Mouse (Mus musculus): ENCODE measurements at regions not wholly inside any gene's neighbourhood (a gene's known extent, or its start where the extent isn't known, plus 50 kb on each side); places are given as distances from the start of the nearest gene placed in this dataset.

DNA sequence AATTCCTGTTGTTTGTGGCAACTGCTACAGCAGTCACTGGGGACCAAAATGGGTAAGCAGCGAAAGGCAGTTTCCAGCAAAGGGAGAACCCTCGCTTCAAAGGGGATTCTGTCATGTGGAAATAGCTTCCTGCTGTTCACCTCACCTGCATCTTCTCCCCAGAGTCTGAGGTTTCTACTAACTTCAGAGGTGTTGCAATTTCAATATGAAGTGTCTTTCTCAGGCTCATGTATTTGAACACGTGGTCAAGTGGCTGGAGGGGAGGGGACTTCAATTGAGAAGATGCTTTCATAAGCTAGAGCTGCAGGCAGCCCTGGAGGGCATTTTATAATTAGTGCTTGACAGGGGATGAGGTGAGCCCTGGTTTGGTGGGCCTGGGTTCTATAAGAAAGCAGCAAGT lies 92.9 kb upstream of the Noct start:
- DNase-seq (ENCODE audit: extremely low read depth, low read depth), result no peak

DNA sequence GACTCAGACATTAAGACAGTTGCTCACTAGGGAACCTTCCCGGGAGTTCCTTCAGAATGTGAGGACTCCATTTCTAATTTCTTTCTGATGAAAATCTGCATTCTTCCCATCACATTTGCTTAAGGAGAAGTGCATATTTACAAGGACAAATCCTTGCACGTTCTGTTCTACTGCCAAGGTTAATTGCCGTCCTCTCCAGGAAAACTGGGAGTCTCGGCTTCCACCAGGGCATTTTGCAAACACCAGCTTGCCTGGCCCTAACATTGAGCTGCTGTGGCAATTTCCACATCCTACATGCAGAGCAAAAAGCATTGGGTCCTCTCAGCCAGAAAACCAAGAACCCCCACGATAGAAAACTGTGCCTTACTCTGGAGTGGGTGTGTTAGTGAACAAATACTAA lies 91.5 kb upstream of the Noct start:
- no peak for DNase-seq (ENCODE audit: extremely low read depth, low read depth)

DNA sequence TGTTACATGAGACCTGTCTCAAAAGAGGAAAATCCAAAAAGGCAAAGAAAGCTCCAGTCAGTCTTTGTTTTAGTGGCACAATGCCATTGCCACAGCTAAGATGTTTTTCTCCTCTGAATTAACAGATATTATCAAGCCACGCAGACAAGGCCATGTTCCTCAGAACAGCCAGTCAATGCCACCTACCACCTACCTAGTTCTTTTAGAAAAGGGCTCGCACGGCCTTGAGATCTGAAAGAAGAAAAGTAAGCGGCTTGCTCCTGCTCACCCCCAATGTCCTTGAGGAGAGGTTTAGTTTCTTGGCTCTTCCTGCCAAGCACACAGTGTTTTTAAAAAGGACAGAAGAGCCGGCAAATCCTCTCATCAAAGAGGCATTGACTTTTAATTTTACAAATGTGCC lies 88.7 kb upstream of the Noct start:
- no peak for DNase-seq (ENCODE audit: extremely low read depth, low read depth)

DNA sequence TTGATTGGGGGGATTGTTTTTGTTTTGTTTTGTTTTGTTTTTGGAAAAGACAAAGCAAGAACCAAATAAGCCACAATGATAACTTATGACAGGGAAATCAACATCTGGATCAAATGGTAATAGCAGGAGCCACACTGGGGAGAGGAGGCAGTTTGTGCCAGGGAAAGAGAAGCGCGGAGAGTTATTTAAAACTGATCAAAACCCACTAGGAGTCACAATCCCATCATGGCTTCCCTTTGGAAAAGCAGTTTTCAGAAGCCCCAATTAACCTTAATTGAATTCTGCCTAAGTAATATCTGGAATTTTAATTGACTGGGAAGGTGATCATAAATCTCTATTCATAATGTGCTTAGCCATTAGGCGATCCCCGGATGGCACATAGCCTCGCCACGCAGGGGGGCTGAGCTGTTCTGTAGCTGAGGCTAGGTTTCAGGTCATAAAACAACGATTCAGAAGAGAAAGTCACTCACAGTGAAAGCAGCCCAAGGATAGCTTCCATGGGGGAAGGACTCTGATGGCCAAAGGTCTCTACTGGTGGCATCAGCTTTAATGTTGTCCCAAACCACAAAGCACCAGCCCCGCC lies 86.4 kb upstream of the Noct start:
- no peak for DNase-seq (ENCODE audit: extremely low read depth, low read depth)

DNA sequence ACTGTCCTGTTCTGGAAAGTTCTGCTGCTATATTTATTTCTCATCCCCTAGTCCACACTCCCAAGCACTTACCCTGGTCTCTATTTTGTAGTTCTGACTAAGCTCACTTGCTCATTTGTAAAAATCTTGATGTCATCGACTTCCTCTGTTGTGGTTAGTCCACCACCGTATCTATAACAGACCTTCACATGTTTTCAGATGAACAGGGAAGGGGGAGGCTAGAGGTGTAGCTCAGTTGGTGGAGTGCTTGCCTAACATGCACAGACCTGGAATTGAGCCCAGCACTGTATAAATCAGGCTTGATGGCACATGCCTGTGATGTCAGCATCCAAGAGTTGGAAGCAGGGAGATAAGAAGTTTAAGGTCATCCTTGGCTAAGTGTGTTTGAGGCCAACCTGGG lies 78.3 kb upstream of the Noct start:
- DNase-seq (ENCODE audit: extremely low read depth, low read depth), result peak; percentile 81

DNA sequence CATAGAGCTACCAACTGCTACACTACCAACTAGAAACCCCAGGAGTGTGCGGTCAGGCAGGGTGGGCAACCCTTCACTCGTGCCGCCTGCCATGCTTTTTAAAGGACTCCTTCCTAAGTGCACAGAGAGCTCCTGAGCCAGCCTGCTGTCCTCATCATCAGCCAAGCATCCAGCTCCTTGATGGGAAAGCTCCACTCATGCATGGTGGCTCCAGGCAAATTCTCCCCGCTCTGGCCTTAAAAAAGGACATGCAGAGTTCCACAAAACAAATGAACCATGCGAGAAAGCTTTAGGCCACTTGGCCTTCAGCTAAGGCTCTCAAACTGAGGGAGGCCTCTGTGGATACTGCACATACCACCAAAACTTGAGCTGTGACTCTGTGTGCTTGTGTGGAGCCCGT lies 74.2 kb upstream of the Noct start:
- DNase-seq (ENCODE audit: extremely low read depth, low read depth), result no peak

DNA sequence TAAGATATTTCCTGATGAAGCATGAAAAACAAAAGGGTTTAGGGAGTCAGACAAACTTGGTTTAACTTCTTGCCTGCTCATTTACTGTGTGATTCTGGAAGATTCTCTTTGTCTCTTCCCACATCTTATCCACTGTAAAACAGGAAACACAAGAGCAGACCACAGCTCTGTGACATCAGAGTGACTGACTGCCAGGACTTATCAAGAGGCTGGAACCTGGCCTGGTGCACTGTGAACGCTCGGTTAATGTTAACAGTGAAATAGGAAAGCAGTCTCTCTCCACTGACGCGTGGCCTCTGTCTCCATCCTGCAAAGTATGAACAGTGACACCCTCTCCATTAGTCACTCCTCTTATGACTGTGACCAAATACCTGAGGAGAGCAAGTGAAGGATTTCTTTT lies 73.1 kb upstream of the Noct start:
- DNase-seq (ENCODE audit: extremely low read depth, low read depth), result peak; percentile 85

DNA sequence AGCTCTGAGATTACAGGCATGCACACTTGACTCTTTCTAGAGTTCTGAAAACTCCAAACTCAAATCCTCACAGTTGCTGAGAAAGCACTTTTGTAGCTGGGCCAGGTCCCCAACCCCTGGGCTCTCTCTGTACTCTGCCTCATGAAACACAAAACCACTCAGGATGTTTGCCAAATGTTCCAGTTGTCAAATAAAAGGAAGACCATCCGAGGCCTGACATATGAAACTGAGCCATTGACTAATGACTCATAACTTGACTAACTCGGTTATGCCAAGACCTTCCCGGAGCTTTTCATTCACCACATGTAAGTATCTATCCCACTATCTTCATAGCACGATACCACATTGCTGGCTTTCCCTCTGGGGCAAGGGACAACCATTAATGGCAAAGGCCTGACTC lies 68.6 kb upstream of the Noct start:
- DNase-seq (ENCODE audit: extremely low read depth, low read depth), result no peak

DNA sequence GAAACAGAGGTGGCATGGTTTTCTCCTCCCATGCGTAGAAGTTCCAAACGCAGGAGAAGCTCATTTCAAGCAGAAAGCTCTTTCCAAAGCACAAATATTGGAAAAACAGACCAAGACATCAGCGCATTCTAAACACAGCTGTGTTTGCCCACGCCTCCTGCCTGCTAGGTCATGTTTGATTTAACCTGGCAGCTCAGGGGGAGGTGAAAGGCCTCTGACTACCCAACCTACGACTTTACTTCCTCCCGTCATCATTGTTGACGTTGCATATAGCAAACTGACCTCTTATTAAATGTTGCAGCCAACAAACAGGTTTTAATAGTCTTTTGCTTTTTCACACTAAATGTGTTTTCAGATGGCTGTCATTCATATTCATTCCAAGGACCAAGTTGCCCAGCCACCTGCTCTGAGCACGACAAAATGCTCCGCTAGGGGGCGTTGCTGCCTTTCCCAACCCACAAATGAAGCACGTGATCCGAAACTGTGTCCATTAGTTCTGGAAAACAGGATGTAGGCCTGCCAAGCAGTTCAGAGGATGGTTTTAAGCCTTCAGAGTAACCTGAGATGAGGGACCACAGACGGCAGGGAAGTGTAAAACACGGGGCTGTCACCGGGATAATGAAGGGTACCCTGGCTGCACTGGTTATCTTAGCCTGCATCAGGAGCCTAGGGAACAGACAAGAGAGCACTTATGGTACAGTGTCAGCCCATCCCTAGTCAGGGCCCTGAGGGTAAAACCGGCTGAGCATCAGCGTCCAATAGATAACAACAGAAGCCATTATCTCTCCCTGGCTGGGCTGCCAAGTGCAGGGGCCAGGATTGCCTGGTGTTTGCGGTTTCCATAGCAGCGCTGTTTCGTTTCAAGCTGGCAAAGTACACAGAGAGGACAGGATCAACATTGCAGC lies 67.6 kb upstream of the Noct start:
- DNase-seq (ENCODE audit: extremely low read depth, low read depth), result peak; percentile 69

DNA sequence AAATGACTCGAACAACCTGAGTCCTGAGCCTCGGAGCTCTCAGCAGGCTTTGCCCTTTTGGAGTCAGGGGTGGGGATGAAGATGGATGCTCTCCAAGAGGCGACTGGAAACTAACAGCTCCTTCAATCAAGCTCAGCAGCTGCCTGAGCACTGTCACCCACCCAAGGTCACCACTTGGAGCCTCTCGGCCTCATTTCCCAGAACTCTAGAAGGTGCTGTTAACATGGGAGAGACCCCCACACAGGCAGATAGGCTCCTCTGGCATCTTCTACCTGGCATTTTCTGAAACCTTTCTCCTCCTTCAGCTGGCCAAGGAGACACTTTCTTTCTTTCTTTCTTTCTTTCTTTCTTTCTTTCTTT lies 67.0 kb upstream of the Noct start:
- no peak for DNase-seq (ENCODE audit: extremely low read depth, low read depth)

DNA sequence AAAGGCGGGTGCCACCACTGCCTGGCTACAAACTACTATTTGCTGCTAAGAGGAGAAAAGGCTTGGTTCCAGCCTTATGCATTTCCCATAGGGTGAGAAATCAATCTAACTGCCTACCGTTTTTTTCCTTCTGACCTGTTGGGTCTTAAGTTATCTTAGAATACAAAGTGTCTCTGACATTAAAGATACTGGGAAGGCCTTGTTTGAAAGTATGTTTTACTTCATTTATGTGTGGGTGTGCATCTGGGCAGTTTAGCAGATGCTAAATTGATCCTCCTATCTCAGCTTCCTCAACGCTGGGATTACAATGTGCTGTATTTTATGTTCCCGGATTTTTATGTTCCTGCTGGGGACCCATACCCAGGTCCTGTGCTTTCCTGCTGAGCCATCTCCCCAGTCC lies 65.8 kb upstream of the Noct start:
- no peak for DNase-seq (ENCODE audit: extremely low read depth, low read depth)

DNA sequence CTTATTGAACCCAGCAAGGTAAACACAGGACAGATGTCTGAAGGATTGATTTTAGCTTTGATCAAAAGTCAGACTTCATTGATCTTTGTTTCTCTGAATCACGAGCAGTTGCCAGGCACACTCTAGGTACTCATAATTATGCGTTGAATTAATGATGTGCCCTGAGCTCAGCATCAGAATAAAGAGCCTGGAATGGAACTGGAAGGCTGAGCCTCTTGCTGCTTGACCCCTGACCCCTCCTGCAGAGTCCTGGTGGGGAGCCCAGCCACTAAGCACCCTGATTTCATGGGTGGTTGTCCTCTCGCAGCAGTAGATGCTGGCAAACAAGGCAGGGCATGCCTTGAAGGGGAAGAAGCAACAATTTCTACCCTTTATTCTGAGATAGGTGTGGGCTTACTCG lies 64.9 kb upstream of the Noct start:
- DNase-seq (ENCODE audit: extremely low read depth, low read depth), result no peak

DNA sequence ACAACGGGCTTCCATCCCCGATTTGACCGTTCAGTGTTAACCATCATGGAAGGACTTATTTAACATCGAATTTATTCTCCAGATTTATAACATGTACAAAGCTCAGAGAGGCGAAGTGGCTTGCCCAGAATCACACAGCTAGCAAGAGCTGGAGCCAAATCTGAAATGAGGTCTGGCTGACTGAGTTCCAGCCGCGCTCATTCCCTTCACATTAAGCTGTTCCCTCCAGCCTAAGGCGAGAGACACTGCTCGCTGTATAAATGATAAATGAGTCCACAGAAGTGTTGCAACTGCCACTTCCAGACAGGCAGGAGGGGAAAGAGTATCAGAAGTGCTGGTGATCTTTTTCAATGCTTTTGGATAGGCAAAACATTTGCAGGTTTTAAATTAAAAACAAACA lies 64.4 kb upstream of the Noct start:
- no peak for DNase-seq (ENCODE audit: extremely low read depth, low read depth)

DNA sequence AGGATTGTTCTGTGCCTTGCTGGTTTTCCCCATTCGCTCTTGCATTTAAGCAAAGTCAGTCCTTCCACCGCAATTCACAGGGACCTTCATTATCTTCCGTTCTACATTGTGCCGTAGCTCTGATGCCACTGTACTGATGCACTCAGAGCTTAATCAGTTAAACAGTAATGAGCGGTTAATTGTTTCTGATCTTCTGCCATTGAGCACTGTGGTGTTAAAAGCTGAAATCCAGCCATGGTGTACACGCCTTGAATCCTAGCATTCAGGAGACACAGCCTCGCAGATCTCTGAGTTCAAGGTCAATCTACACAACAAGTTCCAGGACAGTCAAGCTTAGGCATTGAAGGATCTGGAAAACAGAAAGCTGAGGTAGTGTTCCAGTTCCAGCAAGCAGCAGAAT lies 63.6 kb upstream of the Noct start:
- DNase-seq (ENCODE audit: extremely low read depth, low read depth), result no peak

DNA sequence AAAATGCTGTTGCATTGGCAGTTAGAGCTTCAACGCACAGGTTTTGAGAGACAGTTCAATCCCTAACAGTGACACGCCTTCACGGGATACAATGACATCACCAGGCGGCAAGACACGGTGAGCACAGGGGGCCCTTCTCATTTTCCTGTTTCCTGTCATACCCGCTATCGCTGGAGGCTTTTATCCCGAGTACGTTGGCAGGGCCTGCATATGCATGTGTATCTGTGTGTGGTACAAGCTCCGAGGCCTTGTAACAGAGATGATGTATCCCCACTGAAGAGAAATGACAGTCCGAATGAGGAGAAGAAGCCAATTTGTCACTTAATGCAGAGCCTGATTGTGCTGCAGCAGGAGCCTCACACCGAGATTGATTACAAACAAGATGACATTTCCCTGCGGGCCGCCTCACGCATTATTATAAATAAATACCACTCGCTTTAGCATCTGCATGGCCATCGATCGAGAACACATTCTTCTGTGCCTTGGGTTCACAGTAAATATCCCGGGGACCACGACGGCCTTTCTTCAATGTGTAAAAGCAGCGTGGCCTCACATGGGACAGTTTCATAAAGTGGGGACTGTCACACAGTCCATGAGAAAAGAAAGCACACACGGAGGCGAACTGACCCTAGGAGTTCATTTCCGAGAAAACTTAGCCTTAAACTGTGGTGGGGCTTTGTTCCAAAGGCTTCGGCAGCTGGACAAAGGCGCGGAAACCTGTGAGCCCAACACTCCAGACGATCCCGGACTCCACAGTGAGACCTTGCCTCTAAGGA lies 54.9 kb upstream of the Noct start:
- DNase-seq (ENCODE audit: extremely low read depth, low read depth), result no peak

DNA sequence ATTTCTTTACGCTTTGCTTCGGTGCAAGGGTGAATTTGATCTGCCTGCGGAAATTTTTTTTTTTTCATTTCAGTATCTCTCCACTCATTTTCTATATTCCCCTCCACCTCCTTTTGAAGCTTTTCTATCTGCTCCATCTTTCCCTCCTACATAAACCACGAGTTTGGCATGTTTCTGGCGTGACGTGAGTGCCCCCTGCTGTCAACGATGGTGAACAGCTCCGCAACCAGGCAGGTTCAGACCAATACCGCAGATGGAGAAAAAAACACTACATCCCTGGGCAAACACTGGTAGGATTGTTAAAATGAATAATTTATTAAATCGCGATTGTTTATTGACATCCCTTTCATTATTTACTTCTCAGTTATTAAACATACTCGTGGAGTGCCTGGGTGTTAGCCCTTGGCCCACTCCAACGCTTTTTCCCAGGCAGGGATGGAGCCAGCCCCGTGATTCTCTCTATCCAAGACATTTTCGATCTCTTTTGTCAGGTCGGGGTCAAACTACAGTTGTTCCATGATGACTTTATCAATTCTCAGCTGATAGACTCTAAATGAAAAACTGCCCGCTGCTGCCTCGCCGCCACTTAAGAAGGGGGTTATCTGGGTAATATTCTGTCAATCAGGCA lies 53.9 kb upstream of the Noct start:
- DNase-seq (ENCODE audit: extremely low read depth, low read depth), result no peak

Data from MEL-GATA-1-ER (cell line).